Mouse (Mus musculus) right cerebral cortex, adult 2 months (tissue): ENCODE data around the gene Cux1.

Experiments used
- DNase-seq, 2 experiments: peaks; one replicate each; pipeline ENCODE4 v3.0.0; 2021 to 2022; ENCODE audit warnings: low spot score in 2 of 2

Gene Cux1

GRCm38 (mm10) chr5:136540055-136540838 is 27.0 kb downstream of the Cux1 start:
- DNase-seq: no peak

- no peak for DNase-seq
Measured at GRCm38 (mm10) chr5:136536753-136537152, 30.5 kb downstream of the Cux1 start.

DNA sequence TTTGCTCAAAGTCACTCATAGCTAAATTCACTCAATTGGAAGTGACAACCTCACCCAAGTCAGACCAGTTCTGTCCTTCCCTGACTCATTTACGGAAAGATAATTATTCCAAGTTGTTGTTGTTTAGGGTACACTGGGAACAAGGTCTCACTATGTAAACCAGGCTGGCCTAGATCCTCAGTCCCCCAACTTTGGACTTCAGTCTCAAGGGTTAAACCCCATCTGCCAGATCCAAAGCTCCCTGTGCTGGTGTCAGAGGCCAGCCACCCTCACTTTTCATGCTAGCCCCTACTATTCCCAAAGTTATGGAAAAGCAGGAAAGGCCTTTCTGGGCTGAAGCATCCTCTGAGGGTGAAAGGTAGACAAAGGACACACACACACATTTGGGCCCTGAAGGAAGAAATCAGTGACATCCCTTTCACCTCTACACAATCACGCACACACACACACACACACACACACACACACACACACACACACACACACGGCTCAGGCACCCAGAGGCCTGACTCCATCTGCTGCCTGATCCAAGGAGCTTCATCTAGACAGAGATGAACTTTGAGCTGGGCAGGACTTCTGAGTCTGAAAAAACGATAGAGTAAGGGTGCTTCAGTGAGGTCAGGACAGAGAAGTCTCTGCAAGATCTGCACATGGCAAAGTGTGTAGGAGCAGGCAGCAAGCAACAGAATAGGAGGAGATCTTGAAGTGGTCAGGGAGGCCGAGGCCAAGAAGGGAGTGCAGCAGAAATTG is 31.1 kb downstream of the Cux1 start:
- DNase-seq: no peak

GRCm38 (mm10) chr5:136535204-136535603 is 32.1 kb downstream of the Cux1 start:
- DNase-seq: no peak

GRCm38 (mm10) chr5:136533371-136534276 is 33.7 kb downstream of the Cux1 start:
- DNase-seq: no peak

DNA sequence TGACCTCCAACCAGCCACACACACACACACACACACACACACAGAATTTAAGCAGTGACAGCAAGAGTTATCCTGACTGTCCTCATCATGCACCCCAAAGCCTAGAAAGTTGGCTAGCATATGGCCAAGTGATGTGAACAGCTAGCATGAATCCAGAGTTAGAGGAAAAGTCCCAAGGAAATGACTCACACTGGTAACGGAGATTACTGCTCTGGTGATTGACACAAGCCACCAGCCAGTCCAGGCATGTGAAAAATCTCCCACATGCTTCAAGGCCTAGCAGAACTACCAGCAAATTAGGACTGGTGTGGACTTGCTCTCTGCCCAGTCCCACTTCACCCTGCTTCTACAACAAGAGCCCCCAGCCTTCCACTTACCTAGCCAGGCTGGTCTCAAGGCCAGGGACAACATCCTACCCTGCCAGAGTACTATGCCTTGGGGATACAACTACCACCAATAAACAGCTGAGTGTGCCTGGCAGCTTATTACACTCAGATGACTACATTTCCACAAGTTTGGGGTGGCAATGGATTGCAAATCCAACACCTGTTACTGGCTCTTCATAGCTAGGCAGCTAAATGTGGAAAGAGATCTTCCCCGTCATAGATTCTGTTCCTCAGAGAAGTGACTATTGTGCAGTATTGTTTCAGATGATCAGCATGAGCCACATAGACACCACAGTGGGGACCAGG is 35.5 kb downstream of the Cux1 start:
- no peak for DNase-seq

GRCm38 (mm10) chr5:136530931-136531330 is 36.4 kb downstream of the Cux1 start:
- no peak for DNase-seq

GRCm38 (mm10) chr5:136529165-136529564 is 38.1 kb downstream of the Cux1 start:
- DNase-seq: no peak

GRCm38 (mm10) chr5:136527871-136528270 is 39.4 kb downstream of the Cux1 start:
- no peak for DNase-seq

- no peak for DNase-seq
Measured at GRCm38 (mm10) chr5:136526545-136526909, 40.8 kb downstream of the Cux1 start.

DNA sequence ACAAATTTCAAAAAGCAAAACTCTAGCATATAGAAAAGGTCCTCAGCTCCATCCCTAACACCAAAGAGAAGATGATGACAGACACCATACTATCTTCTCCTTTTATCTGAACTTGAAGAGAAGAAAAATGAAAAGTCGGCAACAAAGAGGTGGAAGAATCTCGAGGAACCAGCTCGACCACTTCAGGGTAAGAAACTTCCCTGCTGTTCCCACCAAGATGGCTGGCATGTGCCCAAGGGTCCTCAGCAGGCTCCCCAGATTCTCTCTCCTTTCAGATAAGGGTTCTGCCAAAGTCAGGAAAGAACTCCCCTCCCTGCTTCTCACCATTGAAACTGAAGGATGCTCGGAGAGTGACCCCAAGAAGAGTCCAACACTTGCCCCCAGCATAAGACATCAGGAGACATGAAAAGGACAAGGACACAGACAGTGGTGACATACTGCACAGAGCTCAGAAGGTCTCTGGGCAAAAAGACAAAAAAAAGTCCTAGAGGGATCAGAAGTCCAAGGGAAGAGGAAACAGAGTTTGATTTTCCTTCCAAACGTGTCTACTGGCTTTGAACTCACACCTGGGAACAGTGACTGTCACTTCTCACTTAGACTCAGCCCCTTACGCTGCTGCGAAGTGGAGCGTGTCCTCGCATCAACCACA is 41.3 kb downstream of the Cux1 start:
- no peak for DNase-seq

DNA sequence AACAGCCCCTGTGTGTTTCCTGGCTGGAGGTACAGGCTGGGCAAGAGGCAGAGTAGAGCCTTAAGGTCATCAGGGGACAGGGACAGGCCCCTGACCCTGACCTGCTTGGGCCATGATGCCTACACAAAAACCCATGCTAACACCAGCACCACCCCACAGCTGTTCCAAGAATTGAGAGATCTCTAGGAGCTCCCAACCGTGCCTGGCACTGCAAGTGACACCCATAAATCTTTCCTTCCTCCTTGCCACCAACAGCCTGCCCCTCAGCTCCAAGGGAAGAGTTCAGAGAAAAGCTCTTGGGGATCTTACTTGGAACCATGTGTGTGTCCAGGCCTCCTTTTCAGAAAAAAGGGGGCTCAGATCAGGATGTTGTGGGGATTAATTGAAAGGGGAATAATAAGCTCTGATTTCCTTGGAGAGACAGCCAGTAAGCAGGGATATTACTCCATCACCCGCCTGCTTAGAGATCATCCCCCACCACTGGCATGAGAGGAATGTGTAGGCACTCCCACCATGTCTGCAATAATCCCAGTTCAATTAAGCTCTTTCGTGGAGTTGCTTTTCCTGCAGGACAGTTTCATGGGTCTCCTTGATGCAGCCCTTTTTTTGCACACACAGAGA is 44.3 kb downstream of the Cux1 start:
- DNase-seq: no peak

DNA sequence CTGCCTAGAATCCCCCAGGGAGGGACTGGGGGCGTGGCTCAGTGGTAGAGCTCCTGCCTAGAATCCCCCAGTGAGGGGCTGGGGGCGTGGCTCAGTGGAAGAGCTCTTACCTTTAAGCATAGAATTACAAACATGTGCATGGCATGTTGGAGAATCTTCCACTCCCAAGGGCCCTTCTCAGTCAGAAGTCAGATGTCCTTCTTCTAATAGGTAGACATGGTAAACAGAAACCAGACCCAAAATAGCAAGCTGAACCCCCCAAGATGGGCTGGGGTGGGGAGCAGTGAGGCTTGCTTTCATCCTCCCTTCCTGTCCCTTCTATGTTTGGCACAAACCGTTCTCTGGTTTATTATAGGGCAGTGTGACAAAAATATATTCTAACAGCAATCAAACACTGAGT is 45.6 kb downstream of the Cux1 start:
- DNase-seq: no peak

DNA sequence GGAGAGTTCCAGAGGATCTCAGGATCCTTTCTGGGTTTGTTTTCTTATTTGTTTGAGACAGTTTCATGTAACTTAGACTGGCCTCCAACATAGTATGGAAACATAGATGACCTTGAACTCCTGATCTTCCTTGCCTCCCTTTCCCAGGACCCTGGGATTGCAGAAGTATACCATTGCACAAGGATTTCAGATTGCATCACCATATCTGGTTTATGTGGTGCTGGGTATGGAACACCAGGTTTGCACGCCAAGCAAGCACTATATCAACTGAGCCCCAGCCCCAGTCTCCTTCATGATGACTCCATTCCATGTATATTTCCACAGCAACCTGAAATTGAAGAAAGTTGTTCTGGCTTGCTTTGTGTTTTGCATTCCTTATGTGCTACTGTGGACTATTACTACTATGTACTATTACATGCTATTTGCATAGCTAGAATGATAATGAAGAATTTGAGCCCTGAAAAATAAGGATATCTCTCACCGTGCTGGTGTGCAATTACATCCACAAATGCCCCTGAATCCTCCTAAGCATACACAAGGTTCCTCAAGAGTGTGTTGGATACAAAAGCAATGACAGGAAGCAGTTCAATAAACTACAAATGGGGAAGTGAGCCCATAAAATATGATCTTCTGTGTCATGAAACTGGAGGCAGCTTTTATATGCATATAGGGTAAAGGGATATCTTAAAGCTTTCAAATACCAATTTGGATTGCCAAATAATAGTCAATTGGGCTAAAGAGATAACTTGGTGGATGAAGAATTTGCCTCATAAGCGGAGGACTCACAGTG is 48.4 kb downstream of the Cux1 start:
- DNase-seq: no peak

- DNase-seq: no peak
Measured at GRCm38 (mm10) chr5:136517510-136517909, 49.8 kb downstream of the Cux1 start.

DNA sequence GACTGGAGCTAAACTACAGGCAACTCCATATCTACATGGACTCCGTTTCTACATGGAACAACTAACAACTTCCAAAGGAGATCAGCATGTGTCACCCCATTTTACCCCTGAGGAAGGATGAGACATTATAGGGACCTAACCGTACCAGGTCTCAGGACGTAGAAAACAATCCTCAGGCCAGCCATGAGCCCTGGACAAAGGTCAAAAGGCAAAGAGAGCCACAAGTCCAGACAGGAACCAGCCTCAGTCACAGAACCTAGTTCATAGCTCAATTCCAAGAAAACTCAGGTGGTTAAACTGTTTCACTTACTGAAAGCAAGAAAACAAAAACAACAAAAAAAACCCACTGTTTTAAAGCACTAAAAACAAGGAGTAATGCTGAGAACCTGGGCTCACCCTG is 50.7 kb downstream of the Cux1 start:
- no peak for DNase-seq

- no peak for DNase-seq
Measured at GRCm38 (mm10) chr5:136514049-136514677, 53.1 kb downstream of the Cux1 start.

- DNase-seq: no peak
Measured at GRCm38 (mm10) chr5:136512103-136512674, 55.1 kb downstream of the Cux1 start.

GRCm38 (mm10) chr5:136511378-136511777 is 55.9 kb downstream of the Cux1 start:
- no peak for DNase-seq
